Mouse (Mus musculus) liver, embryonic 14.5 days (tissue): ENCODE data around the gene Ppfibp2. TPM values are rescaled to one million over a fixed set of nuclear protein-coding genes. Genes with fewer than 3 reads are reported as not detected.

Source experiments
- ATAC-seq: fragments of 200-750 bp; cut with Nextera tagmentation; 2 replicates; pipeline ENCODE4 v1.8.0; 2017; ENCODE audit warnings: moderate number of reproducible peaks, mild to moderate bottlenecking, moderate library complexity; ENCODE audit not compliant: insufficient read depth
- DNase-seq, 3 experiments: peaks; one replicate each; pipeline ENCODE4 v3.0.0-alpha.2; 2012 to 2013; ENCODE audit warnings: low read depth in 3 of 3, low spot score in 3 of 3
- H3K27ac ChIP-seq: fragments of 300-500 bp; sonication (generic); 2 replicates; pipeline ENCODE4 v1.5.1; 2014; ENCODE audit warnings: moderate library complexity, mild to moderate bottlenecking, control low read depth, inconsistent platforms
- H3K27me3 ChIP-seq: fragments of 300-500 bp; sonication (generic); 2 replicates; pipeline ENCODE4 v1.6.1; 2014; ENCODE audit warnings: mild to moderate bottlenecking, low read length, moderate library complexity; ENCODE audit not compliant: control insufficient read depth, insufficient read depth
- H3K36me3 ChIP-seq: fragments of 300-500 bp; sonication (generic); replicated peaks from 2 replicates; pipeline ENCODE4 v1.6.1; 2014; ENCODE audit warnings: low read depth; ENCODE audit not compliant: control insufficient read depth, insufficient read depth
- H3K4me1 ChIP-seq, 2 experiments: fragments of 200-500 bp in 1 of 2; fragments of 300-500 bp in 1 of 2; sonication (generic) in 1 of 2; replicated peaks; 2 replicates each; pipeline ENCODE4 v1.6.1; 2012 to 2014; ENCODE audit warnings: antibody characterized with exemption in 1 of 2, inconsistent platforms in 1 of 2, low read length in 1 of 2; ENCODE audit not compliant: control insufficient read depth in 2 of 2, insufficient read depth in 2 of 2
- H3K4me2 ChIP-seq: fragments of 300-500 bp; sonication (generic); 2 replicates; pipeline ENCODE4 v1.6.1; 2014; ENCODE audit warnings: low read depth, mild to moderate bottlenecking, control low read depth, moderate library complexity
- H3K4me3 ChIP-seq, 2 experiments: fragments of 200-500 bp in 1 of 2; fragments of 300-500 bp in 1 of 2; sonication (generic) in 1 of 2; 2 replicates each; pipeline ENCODE4 v1.5.1; 2012 to 2014; ENCODE audit warnings: low read depth in 2 of 2, low read length in 2 of 2, mild to moderate bottlenecking in 2 of 2, control low read depth in 1 of 2, inconsistent platforms in 1 of 2, moderate library complexity in 1 of 2; ENCODE audit not compliant: insufficient read depth in 1 of 2
- H3K9ac ChIP-seq: fragments of 300-500 bp; sonication (generic); replicated peaks from 2 replicates; pipeline ENCODE4 v1.6.1; 2014; ENCODE audit warnings: mild to moderate bottlenecking, control low read depth, moderate library complexity
- H3K9me3 ChIP-seq: fragments of 300-500 bp; sonication (generic); 2 replicates; pipeline ENCODE4 v1.6.1; 2016; ENCODE audit warnings: low read length, mixed read lengths; ENCODE audit not compliant: control insufficient read depth
- CTCF ChIP-seq: IDR thresholded peaks from 2 replicates; pipeline ENCODE4 v1.5.1; 2016; ENCODE audit warnings: antibody characterized with exemption, low read depth, control low read depth
- EP300 ChIP-seq: IDR thresholded peaks from 2 replicates; pipeline ENCODE4 v1.6.1; 2016; ENCODE audit warnings: antibody characterized with exemption, low read depth
- WGBS: fragments of 180-500 bp; shearing (Covaris S2); extraction: QIAGEN DNeasy Blood & Tissue Kit; methylation state at CpG from one replicate; pipeline ENCODE4 v1.1.7; 2014; ENCODE audit not compliant: insufficient replicate concordance; 5-methylcytosine and 5-hydroxymethylcytosine counted together
- polyA plus RNA-seq, 2 experiments: library from polyadenylated mRNA; depleted of rRNA in 1 of 2; stranded (reverse) in 1 of 2; unstranded in 1 of 2; fragments of >200 nt; fragmentation: Nextera tagmentation in 1 of 2; extraction: Ambion mirVana in 1 of 2; gene quantifications; 2 replicates each; pipeline versions ENCODE4 v1.2.1 to v1.2.3; 2012 to 2014

Gene Ppfibp2
- polyA plus RNA-seq, 2 experiments: 2.5 to 3.1 TPM

GRCm38 (mm10) chr7:107644987-107645386 is 50.0 kb downstream of the Ppfibp2 start:
- no peak for ATAC-seq
- TF ChIP-seq EP300 (no peak), CTCF (peak; percentile 60)

GRCm38 (mm10) chr7:107648937-107649688 is 54.1 kb downstream of the Ppfibp2 start:
- Histone ChIP-seq H3K4me2 (no peak overlapping the region), H3K27me3 (no peaks in the 10 kb centered on the region), H3K4me1 (no peaks in the 10 kb centered on the region; a peak in 1 of 4 replicates), H3K9ac (no peak overlapping the region), H3K9me3 (no peaks in the 10 kb centered on the region; the same call in 1 of the 2 replicates), H3K27ac (no peak overlapping the region), H3K36me3 (no peaks in the 10 kb centered on the region), H3K4me3 (no peak overlapping the region)
- WGBS: 70% methylated on average over 12 of the region's 12 CpGs
- no peak for TF ChIP-seq EP300
- TF ChIP-seq CTCF: no peak
- ATAC-seq (no peak), DNase-seq (no peak)

More at GRCm38 (mm10) chr7:107644987-107645386, 50.0 kb downstream of the Ppfibp2 start:
- H3K4me3 ChIP-seq: no peak overlapping the region
- no peaks in the 10 kb centered on the region; the same call in 1 of the 2 replicates for H3K9me3 ChIP-seq
- DNase-seq: no peak
- no peak overlapping the region for H3K4me2 ChIP-seq
- H3K4me1 ChIP-seq: no peaks in the 10 kb centered on the region
- H3K27ac ChIP-seq: no peak overlapping the region
- no peaks in the 10 kb centered on the region for H3K27me3 ChIP-seq
- no peak overlapping the region for H3K9ac ChIP-seq
- 56% methylated on average over 2 of the region's 2 CpGs for WGBS
- no peaks in the 10 kb centered on the region for H3K36me3 ChIP-seq

- no peaks in the 10 kb centered on the region for H3K36me3 ChIP-seq
- H3K4me1 ChIP-seq: no peaks in the 10 kb centered on the region; a peak in 1 of 4 replicates
- no peak overlapping the region for H3K27ac ChIP-seq
- DNase-seq (no peak), ATAC-seq (no peak)
- no peak overlapping the region for H3K4me3 ChIP-seq
- H3K9ac ChIP-seq: no peak overlapping the region
- TF ChIP-seq EP300: no peak
- TF ChIP-seq CTCF: no peak
- H3K4me2 ChIP-seq: no peak overlapping the region
- 65% methylated on average over 7 of the region's 7 CpGs for WGBS
- no peaks in the 10 kb centered on the region for H3K27me3 ChIP-seq
- no peaks in the 10 kb centered on the region for H3K9me3 ChIP-seq
These were observed 55.0 kb downstream of the Ppfibp2 start for GRCm38 (mm10) chr7:107649990-107650389.

- whole genome bisulfite sequencing: 59% methylated on average over 1 of the region's 1 CpGs
- ATAC-seq: no peak
- TF ChIP-seq CTCF (no peak), EP300 (no peak)
- DNase-seq: no peak
- Histone ChIP-seq H3K27me3 (no peaks in the 10 kb centered on the region), H3K9me3 (no peaks in the 10 kb centered on the region), H3K4me2 (no peak overlapping the region), H3K4me1 (no peaks in the 10 kb centered on the region; a peak in 1 of 4 replicates), H3K36me3 (no peaks in the 10 kb centered on the region), H3K4me3 (no peak overlapping the region), H3K27ac (no peak overlapping the region), H3K9ac (no peak overlapping the region)
These were observed 56.8 kb downstream of the Ppfibp2 start for GRCm38 (mm10) chr7:107651821-107652220.

GRCm38 (mm10) chr7:107656451-107656850 is 61.4 kb downstream of the Ppfibp2 start:
- H3K9me3 ChIP-seq: no peaks in the 10 kb centered on the region
- ATAC-seq: no peak
- no peak overlapping the region for H3K27ac ChIP-seq
- WGBS: 20% methylated on average over 6 of the region's 6 CpGs
- no peak for TF ChIP-seq EP300
- no peak for TF ChIP-seq CTCF
- H3K4me1 ChIP-seq: no peaks in the 10 kb centered on the region; a peak in 1 of 4 replicates
- H3K27me3 ChIP-seq: no peaks in the 10 kb centered on the region
- no peak overlapping the region for H3K9ac ChIP-seq
- DNase-seq: no peak
- no peak overlapping the region for H3K4me2 ChIP-seq
- H3K36me3 ChIP-seq: no peaks in the 10 kb centered on the region
- no peak overlapping the region for H3K4me3 ChIP-seq
